Mouse (Mus musculus): ENCODE measurements at regions not wholly inside any gene's neighbourhood (a gene's known extent, or its start where the extent isn't known, plus 50 kb on each side); places are given as distances from the start of the nearest gene placed in this dataset.

- Histone ChIP-seq H3K27ac (ENCODE audit: low read depth, low read length) (no peak overlapping the region), H3K36me3 (ENCODE audit: insufficient read depth) (no peaks in the 10 kb centered on the region), H3K9me3 (ENCODE audit: low read length) (no peaks in the 10 kb centered on the region), H3K4me1 (ENCODE audit: insufficient read depth) (no peaks in the 10 kb centered on the region), H3K4me3 (ENCODE audit: low read depth, low read length) (no peak overlapping the region), H3K9ac (no peak overlapping the region), H3K27me3 (ENCODE audit: insufficient read depth, low read length) (no peaks in the 10 kb centered on the region), H3K4me2 (ENCODE audit: low read depth) (no peak overlapping the region)
- ATAC-seq: no peak
- no peak for TF ChIP-seq CTCF (IDR thresholded peaks at IDR 0.05; ENCODE audit: low read depth)
- DNase-seq: no peak
- 92% methylated on average over 2 of the region's 2 CpGs for WGBS
These were observed 330.4 kb upstream of the Arglu1 start for GRCm38 (mm10) chr8:9020744-9021143.

DNA sequence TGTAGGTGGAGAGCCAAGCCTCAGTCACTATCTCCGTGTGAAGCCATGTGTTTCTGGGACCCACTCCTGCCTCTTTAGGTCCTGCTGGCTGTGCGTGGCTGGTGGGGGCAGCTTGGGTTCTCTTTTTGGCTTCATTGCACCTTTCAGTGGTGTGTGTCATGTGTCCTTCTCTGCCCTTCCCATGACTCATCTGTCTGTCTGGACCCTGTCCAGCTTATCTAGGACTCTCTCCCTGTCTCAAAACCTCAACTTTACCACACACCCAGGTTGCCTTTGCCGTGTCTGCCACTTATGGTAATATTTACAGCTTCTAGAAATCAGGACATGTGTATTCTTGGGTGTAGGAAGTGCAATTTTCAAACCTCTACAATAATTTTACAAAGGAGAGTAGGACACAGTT, 329.9 kb upstream of the Arglu1 start:
- WGBS: 88% methylated on average over 3 of the region's 3 CpGs

DNA sequence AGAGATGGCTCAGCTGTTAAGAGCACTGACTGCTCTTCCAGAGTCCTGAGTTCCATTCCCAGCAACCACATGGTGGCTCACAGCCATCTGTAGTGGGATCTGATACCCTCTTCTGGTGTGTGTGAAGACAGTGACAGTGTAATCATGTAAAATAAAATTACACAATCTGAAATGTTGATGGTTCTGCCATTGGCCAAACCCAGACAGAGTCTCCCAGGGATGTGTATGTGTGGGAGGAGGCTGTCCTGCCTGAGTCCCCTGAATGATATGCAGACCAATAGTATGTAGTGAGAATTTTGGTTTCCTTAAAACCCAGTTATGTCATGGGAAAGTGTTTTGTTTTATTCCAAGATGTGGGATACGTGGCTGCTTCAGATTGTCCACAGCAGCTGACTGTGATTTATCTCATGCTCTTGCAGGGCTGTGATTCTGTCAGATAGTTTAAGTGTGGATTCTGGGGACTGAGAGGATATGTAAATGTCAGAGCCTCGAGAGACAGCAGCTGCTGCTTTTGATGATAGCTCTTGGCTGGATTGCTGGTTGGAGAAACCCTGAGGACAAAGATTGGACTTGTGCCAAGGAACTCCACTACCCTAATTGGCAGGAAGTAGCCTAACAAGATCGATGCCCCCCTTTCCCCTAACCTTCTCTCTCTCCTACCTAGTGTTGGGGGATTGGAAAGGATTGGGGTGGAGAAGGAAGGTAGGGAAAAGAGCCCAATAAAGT, 321.6 kb upstream of the Arglu1 start:
- 30% methylated on average over 3 of the region's 3 CpGs for WGBS
- DNase-seq: no peak
- Histone ChIP-seq H3K27ac (ENCODE audit: low read depth, low read length) (no peak overlapping the region), H3K4me3 (ENCODE audit: low read depth, low read length) (no peak overlapping the region), H3K9ac (no peak overlapping the region), H3K36me3 (ENCODE audit: insufficient read depth) (no peaks in the 10 kb centered on the region), H3K9me3 (ENCODE audit: low read length) (no peaks in the 10 kb centered on the region), H3K4me2 (ENCODE audit: low read depth) (no peak overlapping the region), H3K27me3 (ENCODE audit: insufficient read depth, low read length) (no peaks in the 10 kb centered on the region), H3K4me1 (ENCODE audit: insufficient read depth) (no peaks in the 10 kb centered on the region)
- no peak for TF ChIP-seq CTCF (IDR thresholded peaks at IDR 0.05; ENCODE audit: low read depth)
- no peak for ATAC-seq

More for the DNA sequence above, 329.9 kb upstream of the Arglu1 start:
- H3K4me1 ChIP-seq (ENCODE audit: insufficient read depth): no peaks in the 10 kb centered on the region
- H3K36me3 ChIP-seq (ENCODE audit: insufficient read depth): no peaks in the 10 kb centered on the region
- H3K27ac ChIP-seq (ENCODE audit: low read depth, low read length): no peak overlapping the region
- H3K27me3 ChIP-seq (ENCODE audit: insufficient read depth, low read length): no peaks in the 10 kb centered on the region
- H3K9me3 ChIP-seq (ENCODE audit: low read length): no peaks in the 10 kb centered on the region
- no peak overlapping the region for H3K4me2 ChIP-seq (ENCODE audit: low read depth)
- H3K4me3 ChIP-seq (ENCODE audit: low read depth, low read length): no peak overlapping the region
- no peak for TF ChIP-seq CTCF (IDR thresholded peaks at IDR 0.05; ENCODE audit: low read depth)
- ATAC-seq (no peak), DNase-seq (no peak)
- H3K9ac ChIP-seq: no peak overlapping the region

DNA sequence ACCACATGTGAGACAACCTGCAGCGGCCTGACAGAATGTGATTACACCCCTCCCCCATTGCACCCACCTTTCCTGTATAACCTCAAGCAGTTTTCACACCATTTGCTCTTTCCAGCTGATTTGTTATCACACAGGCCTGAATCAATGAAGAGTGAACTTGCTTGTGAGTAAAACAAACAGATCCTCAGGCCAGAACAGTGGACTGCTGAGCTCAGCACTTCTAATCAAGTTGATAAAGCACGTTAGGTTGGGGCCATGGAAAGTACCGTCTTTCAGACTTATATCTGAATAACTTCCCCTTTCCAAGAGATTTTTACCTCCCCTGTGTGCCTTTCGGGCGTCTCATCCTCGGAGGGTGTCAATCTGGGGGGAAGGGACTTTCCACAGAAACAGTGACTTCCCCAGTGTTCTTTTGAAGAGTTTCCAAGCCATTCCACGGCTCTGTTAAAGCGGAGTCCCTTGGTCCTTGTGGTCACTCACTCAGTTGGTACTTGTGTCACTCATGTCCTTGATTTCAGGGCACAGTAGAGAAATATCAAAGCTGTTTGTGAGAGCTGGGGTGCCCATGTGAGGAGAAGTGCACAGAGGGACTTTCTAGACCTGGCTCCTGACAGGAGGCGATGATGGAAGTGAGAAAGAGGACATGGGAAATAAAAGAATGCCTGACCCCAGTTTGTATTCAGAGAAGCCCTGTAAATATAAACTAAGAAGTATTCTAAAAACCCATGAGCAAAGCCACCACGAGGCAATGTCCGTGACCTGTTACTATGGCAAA, 317.9 kb upstream of the Arglu1 start:
- Histone ChIP-seq H3K9me3 (ENCODE audit: low read length) (no peaks in the 10 kb centered on the region), H3K27ac (ENCODE audit: low read depth, low read length) (no peak overlapping the region), H3K4me2 (ENCODE audit: low read depth) (no peak overlapping the region), H3K36me3 (ENCODE audit: insufficient read depth) (no peaks in the 10 kb centered on the region), H3K4me3 (ENCODE audit: low read depth, low read length) (no peak overlapping the region), H3K27me3 (ENCODE audit: insufficient read depth, low read length) (no peaks in the 10 kb centered on the region), H3K9ac (no peak overlapping the region), H3K4me1 (ENCODE audit: insufficient read depth) (no peaks in the 10 kb centered on the region)
- WGBS: 83% methylated on average over 11 of the region's 11 CpGs
- TF ChIP-seq CTCF (IDR thresholded peaks at IDR 0.05; ENCODE audit: low read depth): no peak
- no peak for ATAC-seq
- DNase-seq: no peak

DNA sequence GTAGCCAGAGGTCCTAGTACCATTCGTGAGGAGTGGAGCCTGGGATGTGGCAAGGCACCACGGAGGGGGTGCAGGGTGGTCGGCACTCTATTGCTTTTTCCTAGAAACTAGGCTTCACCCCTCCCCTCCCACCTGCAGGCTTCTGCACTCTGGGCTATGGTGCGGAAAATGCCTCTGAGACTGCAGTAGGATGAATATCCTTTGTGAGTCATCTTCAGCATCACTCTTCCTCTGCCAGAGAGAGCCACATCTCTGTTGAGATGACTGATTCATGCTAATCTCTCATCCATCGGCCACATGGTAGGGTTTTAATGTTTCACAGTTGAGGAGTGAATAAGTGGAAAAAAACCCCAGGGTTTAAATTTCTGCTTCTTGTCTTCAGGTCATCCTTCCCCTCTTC, 309.6 kb upstream of the Arglu1 start:
- TF ChIP-seq CTCF (IDR thresholded peaks at IDR 0.05; ENCODE audit: low read depth): no peak
- DNase-seq (no peak), ATAC-seq (no peak)
- Histone ChIP-seq H3K27me3 (ENCODE audit: insufficient read depth, low read length) (no peaks in the 10 kb centered on the region), H3K27ac (ENCODE audit: low read depth, low read length) (no peak overlapping the region), H3K9me3 (ENCODE audit: low read length) (no peaks in the 10 kb centered on the region), H3K9ac (no peak overlapping the region), H3K4me3 (ENCODE audit: low read depth, low read length) (no peak overlapping the region), H3K4me2 (ENCODE audit: low read depth) (no peak overlapping the region), H3K36me3 (ENCODE audit: insufficient read depth) (no peaks in the 10 kb centered on the region), H3K4me1 (ENCODE audit: insufficient read depth) (no peaks in the 10 kb centered on the region)
- WGBS: 78% methylated on average over 5 of the region's 5 CpGs

DNA sequence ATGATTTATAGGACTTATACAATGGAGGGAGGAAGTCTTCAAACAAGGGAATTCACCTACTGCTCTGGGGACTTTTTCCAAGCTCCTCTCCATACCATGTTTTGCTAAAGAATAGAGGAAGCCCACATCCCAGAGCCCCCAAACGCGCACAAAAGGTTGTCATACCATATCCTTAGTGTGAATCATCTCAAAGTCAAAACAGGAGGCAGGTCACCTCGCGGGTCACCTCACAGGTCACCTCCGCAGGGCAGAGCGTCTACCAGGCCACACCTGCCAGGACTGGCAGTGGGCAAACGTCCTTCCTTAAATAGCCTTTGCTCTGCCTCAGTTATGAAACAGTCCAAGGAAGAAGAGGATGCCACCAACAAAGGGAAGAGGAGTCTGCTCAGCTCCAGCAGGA, 307.3 kb upstream of the Arglu1 start:
- DNase-seq (no peak), ATAC-seq (no peak)
- H3K4me2 ChIP-seq (ENCODE audit: low read depth): no peak overlapping the region
- no peaks in the 10 kb centered on the region for H3K9me3 ChIP-seq (ENCODE audit: low read length)
- H3K36me3 ChIP-seq (ENCODE audit: insufficient read depth): no peaks in the 10 kb centered on the region
- no peaks in the 10 kb centered on the region for H3K27me3 ChIP-seq (ENCODE audit: insufficient read depth, low read length)
- H3K4me1 ChIP-seq (ENCODE audit: insufficient read depth): peaks cover 13% of the 10 kb centered on the region; the same call in 1 of the 2 replicates
- 79% methylated on average over 7 of the region's 7 CpGs for WGBS
- no peak overlapping the region for H3K9ac ChIP-seq
- H3K27ac ChIP-seq (ENCODE audit: low read depth, low read length): no peak overlapping the region
- TF ChIP-seq CTCF (IDR thresholded peaks at IDR 0.05; ENCODE audit: low read depth): no peak
- H3K4me3 ChIP-seq (ENCODE audit: low read depth, low read length): no peak overlapping the region

DNA sequence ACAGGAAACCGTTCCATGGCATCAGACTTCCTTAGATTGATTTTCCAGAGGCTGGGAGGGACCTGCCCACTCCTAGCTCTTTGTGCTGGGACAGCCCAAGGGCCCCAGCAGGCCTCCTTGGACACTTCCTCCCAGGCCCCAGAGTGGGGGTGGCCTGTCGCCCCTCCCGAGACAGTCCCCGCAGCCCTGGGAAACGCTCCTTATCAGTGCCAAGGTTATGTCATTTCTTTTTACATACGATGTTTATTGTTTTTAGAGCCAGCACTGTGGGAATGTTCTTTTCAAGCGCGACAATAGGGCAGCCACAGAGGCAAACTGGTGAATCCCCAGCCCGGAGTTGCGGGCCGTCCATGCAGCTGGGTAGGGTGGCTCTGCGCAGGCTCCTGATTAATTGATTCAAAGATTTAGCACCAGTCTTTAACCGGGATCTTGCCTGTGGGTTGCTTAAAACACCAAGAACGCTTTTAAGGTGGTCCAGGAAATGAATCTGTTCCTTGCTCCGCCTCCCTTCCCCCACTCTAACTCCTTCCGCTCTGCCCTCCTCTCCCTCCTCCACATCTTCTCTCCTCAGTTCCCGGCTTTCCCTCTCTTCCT, 304.4 kb upstream of the Arglu1 start:
- Histone ChIP-seq H3K4me3 (ENCODE audit: low read depth, low read length) (peak overlapping the region; percentile 38), H3K9me3 (ENCODE audit: low read length) (no peaks in the 10 kb centered on the region), H3K4me2 (ENCODE audit: low read depth) (peak overlapping the region; percentile 68), H3K36me3 (ENCODE audit: insufficient read depth) (no peaks in the 10 kb centered on the region), H3K4me1 (ENCODE audit: insufficient read depth) (peaks cover 19% of the 10 kb centered on the region), H3K27me3 (ENCODE audit: insufficient read depth, low read length) (no peaks in the 10 kb centered on the region), H3K9ac (peak overlapping the region; percentile 56), H3K27ac (ENCODE audit: low read depth, low read length) (peak overlapping the region; percentile 62)
- peak; percentile 51 for DNase-seq
- WGBS: 2% methylated on average over 17 of the region's 17 CpGs
- ATAC-seq: peak; percentile 64
- no peak for TF ChIP-seq CTCF (IDR thresholded peaks at IDR 0.05; ENCODE audit: low read depth)

Data from forebrain, postnatal 0 days (tissue).